Mouse (Mus musculus) brown adipose tissue, adult 24 weeks (tissue): ENCODE measurements around the gene Mroh8. TPM values are rescaled to one million over a fixed set of nuclear protein-coding genes. Genes with fewer than 3 reads are reported as not detected.

Source experiments
- H3K27ac ChIP-seq: fragments of 200-500 bp; replicated peaks from 2 replicates; pipeline ENCODE4 v1.5.1; 2012; ENCODE audit warnings: low read depth, mild to moderate bottlenecking, low read length
- H3K4me1 ChIP-seq: fragments of 200-500 bp; 2 replicates; pipeline ENCODE4 v1.6.1; 2012; ENCODE audit warnings: low read length, mixed read lengths; ENCODE audit not compliant: control insufficient read depth, insufficient read depth, insufficient read length
- H3K4me3 ChIP-seq: fragments of 200-500 bp; 2 replicates; pipeline ENCODE4 v1.5.1; 2012; ENCODE audit warnings: low read depth, mild to moderate bottlenecking, low read length, moderate library complexity; ENCODE audit not compliant: insufficient read depth
- polyA plus RNA-seq: library from polyadenylated mRNA; stranded (reverse); fragments of >200 nt; gene quantifications from 2 replicates; pipeline ENCODE4 v1.2.4, GENCODE M21; 2012; ENCODE audit not compliant: missing spikeins, insufficient read depth, insufficient read length

Gene Mroh8
- polyA plus RNA-seq = not detected in 2 replicates

- Histone ChIP-seq H3K4me1 (no peaks in the 10 kb centered on the region), H3K4me3 (peak within 1 kb of the TSS; percentile 63)
Observed at GRCm38 (mm10) chr2:157279416-157279800, at the start of gene Mroh8. Gene Mroh8 (minus strand): TSS chr2:157279549.

DNA sequence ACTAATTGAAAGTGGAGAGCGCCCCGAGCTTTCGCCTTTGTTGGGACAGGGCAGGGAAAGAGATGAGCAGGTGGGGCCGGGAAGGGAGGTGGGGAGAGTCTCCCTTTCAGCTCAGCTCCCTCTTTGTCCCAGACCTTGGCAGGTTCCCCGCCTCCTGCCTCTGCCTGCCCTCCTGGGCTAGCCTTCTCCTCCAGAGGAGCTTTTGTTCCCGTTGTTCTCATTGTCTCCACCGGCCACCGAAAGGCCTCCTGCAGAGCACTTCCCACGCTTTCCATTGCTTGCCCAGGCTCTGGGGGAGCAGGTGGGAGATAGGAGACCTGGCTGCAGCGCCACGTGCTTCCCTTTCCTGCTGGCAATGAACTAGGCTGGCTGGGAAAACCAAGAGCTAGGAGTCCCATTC is 49.2 kb upstream of the Mroh8 start:
- no peak overlapping the region for H3K27ac ChIP-seq
- no peak overlapping the region for H3K4me3 ChIP-seq
- no peaks in the 10 kb centered on the region for H3K4me1 ChIP-seq

More at GRCm38 (mm10) chr2:157279416-157279800, at the start of gene Mroh8:
- peak within 1 kb of the TSS; percentile 95 for H3K27ac ChIP-seq

DNA sequence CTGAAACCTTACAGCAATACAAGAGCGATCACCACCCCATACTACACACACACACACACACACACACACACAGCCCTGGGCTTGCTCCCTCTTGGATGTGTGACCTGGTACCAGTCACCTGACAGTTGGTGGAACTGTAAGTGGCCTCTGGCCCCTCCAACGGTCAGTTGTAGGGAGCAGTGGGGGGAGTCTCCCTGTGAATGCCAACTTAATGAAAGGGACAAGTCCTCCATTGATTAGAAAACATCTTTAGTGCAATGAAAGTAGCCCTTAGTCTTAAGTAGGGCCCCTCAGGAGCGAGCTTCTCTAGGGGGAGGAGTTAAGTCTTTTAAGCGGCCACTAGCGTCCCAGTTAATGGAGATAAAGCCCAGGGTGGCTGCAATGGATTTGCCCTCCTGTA is 48.8 kb upstream of the Mroh8 start:
- no peak overlapping the region for H3K4me3 ChIP-seq
- no peak overlapping the region for H3K27ac ChIP-seq
- no peaks in the 10 kb centered on the region for H3K4me1 ChIP-seq

GRCm38 (mm10) chr2:157325238-157325637 is 45.9 kb upstream of the Mroh8 start:
- H3K4me3 ChIP-seq = no peak overlapping the region
- H3K27ac ChIP-seq = no peak overlapping the region
- H3K4me1 ChIP-seq = 0 out of 2 replicates have a peak, but pooled peaks cover 2% of the 10 kb centered on the region

- Histone ChIP-seq H3K4me3 (no peak overlapping the region), H3K27ac (peak overlapping the region; percentile 49), H3K4me1 (0 out of 2 replicates have a peak, but pooled peaks cover 2% of the 10 kb centered on the region)
Observed at GRCm38 (mm10) chr2:157322029-157322766, 42.8 kb upstream of the Mroh8 start.

DNA sequence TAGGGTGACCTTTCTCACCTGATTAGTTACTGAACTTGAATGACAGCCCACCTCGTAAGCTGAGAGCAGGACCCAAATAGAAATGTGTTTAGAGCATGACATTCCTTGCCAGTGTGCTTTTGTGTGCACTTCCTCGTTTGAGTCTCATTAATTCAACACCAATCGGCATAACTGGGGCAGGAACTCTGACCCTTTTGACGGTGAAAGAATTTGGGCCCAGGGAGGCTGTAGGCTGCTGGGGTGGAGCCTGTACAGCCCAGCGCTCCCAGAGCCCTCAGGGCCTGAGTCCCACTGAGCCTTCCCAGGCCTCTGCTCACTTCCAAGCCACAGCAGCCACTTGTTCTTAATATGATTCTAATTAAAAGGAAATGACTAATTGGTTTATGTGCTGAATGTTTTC is 41.5 kb upstream of the Mroh8 start:
- H3K4me1 ChIP-seq = 0 out of 2 replicates have a peak, but pooled peaks cover 2% of the 10 kb centered on the region
- H3K27ac ChIP-seq = no peak overlapping the region
- H3K4me3 ChIP-seq = no peak overlapping the region

GRCm38 (mm10) chr2:157320135-157320534 is 40.8 kb upstream of the Mroh8 start:
- no peak overlapping the region for H3K4me3 ChIP-seq
- H3K27ac ChIP-seq = no peak overlapping the region
- H3K4me1 ChIP-seq = 0 out of 2 replicates have a peak, but pooled peaks cover 2% of the 10 kb centered on the region

DNA sequence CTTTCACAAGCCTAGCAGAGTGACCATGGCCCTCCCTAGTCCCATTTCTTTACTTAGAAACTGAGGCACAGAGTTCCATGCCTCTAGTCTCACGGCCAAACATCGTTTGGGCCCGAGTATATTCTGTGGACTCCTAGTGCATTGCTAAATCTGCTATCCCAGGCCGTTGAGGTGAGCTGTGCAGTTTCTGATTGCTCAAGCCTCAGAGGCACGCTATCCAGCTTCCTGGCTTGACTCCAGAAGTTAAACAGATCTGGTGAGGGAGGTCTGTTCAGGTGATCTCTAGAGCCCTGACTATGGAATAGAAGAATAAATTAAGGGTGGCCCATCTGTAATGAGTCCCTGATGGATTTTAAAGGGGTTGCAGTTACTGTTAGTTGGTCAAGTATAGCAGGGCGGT is 37.9 kb upstream of the Mroh8 start:
- no peak overlapping the region for H3K27ac ChIP-seq
- no peak overlapping the region for H3K4me3 ChIP-seq
- H3K4me1 ChIP-seq = 0 out of 2 replicates have a peak, but pooled peaks cover 2% of the 10 kb centered on the region

DNA sequence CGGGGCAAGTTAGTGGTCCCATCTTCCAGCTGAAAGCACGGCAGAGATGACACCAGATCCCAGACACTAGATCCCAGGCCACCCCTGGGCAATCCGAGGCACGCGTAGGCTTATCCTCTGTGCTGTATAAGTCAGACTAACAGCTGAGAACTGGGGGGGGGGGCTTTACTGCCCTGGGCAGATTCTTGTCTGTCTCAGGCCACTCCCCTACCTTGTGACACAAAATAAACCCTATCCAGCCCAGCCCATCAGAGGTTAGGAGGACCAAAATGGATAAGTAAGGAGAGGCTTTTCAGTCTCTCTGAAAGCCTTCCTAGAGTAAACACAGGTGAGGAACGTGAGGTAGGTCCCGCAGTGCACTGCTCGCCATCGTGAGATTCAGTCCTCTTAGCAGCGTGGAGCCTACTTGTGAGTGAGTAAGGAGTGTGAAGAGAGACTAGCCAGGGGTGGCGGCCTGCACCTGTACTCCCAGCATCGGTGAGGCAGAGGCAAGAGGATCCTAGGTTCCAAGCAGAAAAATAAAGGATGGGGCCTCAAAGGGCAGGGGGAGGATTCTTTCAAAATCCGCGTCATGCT is 37.1 kb upstream of the Mroh8 start:
- no peaks in the 10 kb centered on the region for H3K4me1 ChIP-seq
- no peak overlapping the region for H3K4me3 ChIP-seq
- H3K27ac ChIP-seq = no peak overlapping the region

GRCm38 (mm10) chr2:157315486-157315885 is 36.1 kb upstream of the Mroh8 start:
- no peak overlapping the region for H3K4me3 ChIP-seq
- H3K4me1 ChIP-seq = no peaks in the 10 kb centered on the region
- H3K27ac ChIP-seq = no peak overlapping the region

GRCm38 (mm10) chr2:157314310-157314709 is 35.0 kb upstream of the Mroh8 start:
- Histone ChIP-seq H3K27ac (no peak overlapping the region), H3K4me3 (no peak overlapping the region)

DNA sequence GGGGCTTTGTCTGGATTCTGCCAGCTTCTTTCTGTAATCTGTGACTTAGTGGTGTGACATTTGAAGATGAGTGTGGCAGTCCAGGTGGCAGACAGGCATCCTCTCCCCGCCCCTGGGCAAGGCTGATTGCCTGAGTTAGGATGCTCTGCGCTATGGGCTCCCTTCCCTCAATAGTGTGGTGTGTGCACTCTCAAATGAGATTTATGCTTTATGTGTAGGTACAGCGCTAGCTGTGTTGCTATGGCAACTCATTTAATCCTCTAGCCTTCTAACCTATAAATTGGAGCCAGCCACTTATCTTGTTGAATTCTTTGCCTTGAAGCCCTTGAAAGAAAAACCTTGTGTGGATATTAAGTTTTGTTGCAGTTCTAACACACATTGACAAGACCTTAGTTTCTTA is 34.4 kb upstream of the Mroh8 start:
- H3K4me3 ChIP-seq = no peak overlapping the region
- no peak overlapping the region for H3K27ac ChIP-seq
- H3K4me1 ChIP-seq = no peaks in the 10 kb centered on the region

More at GRCm38 (mm10) chr2:157314310-157314709, 35.0 kb upstream of the Mroh8 start:
- no peaks in the 10 kb centered on the region for H3K4me1 ChIP-seq

- H3K27ac ChIP-seq = no peak overlapping the region
- no peaks in the 10 kb centered on the region for H3K4me1 ChIP-seq
- no peak overlapping the region for H3K4me3 ChIP-seq
Observed at GRCm38 (mm10) chr2:157310963-157311637, 31.8 kb upstream of the Mroh8 start.

DNA sequence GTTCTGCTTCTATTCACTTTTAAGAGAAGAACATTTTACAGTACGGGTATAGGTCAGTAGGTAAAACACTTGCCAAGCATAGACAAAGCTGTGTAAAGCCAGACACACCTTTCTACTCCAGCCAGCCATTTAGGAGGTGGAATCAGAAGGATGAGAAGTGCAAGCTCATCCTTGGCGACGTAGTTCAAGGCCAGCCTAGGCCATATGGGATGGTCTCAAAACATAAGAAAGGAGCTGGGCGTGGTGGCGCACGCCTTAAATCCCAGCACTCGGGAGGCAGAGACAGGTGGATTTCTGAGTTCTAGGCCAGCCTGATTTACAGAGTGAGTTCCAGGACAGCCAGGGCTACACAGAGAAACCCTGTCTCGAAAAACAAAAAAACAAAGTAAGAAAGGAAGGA is 30.3 kb upstream of the Mroh8 start:
- Histone ChIP-seq H3K4me1 (no peaks in the 10 kb centered on the region), H3K4me3 (no peak overlapping the region), H3K27ac (no peak overlapping the region)

DNA sequence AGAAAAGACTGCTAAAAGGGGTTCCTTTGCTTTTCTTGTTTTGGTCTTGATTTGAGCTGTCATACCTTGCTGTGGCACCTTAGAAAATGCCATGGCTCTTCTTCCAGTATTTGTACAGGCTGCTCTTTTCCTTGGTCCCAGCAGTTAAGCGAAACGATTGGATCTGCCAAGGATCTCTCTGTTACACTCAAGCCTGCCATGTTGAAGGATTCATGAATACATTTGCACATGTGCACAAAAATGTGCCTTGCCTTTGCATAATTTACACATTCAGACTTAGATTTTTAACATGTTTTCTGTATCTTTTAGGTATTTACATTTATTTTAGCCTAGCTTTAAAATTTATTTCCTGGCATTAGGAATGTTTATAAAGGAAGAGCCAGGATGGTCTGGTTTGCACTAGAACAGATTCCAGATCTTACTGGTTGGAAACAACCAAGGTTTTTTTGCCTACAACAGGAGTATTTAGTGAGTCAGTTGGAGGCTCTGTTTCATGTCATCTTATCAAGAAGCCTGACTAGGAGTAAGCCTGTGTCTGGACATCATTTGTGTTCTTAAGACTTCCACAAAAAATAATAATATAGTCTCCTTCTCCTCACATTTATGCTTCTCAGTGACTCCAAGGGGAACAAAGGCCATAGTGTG is 29.0 kb upstream of the Mroh8 start:
- Histone ChIP-seq H3K4me1 (no peaks in the 10 kb centered on the region), H3K27ac (no peak overlapping the region), H3K4me3 (no peak overlapping the region)
